In the genomic region with DNA sequence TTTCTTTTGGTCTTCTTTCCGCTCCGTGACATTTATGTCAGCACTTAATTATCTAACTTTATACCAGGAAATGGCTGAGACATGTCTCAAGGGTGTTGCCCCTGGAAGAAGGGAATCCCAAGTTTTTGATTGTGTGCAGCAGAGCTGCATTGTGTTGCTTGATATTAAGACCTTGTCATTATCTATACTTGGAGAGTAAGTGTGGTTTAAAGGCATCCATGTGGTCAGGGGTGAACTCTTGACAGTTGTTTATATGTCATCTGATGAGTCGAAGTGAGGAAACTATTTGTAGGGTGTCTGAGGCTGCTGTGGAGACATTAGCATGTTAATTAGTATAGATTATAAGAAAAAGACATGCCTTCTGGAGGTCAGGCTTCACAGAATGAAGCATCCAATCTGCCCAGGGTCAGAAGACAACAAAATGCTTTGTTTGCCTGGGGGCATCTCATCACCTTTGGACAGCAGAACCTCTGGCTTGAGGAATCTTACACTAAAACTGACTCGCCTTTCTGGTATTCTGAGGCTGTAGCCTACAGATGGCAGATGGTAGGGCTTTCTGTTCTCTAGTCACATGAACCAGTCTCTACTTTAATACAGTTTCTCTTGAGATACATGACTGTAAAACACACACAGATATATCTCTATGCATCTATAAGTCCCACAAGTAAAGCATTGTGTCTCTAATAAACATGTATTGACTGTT, we compare ENCODE assay signal across 25 mouse cellular contexts.
"Had no signal": no experiment of that assay in that cellular context is flagged by ENCODE, and none has a peak within 500 bp of the region (broad histone marks: within the 10 kb centered on the region; RNA-seq: fewer than 3 reads in every experiment).

No protein-coding gene starts in this region.

- ATAC-seq: hindbrain, postnatal 0 days; intestine, embryonic 16.5 days had no signal

- H3K9me3 ChIP-seq: heart, embryonic 13.5 days; heart, embryonic 15.5 days; hindbrain, embryonic 13.5 days; hindbrain, embryonic 15.5 days; kidney, embryonic 15.5 days; limb, embryonic 13.5 days; limb, embryonic 15.5 days had no signal

- H3K9ac ChIP-seq: heart, embryonic 13.5 days; heart, embryonic 15.5 days; hindbrain, embryonic 13.5 days; hindbrain, embryonic 15.5 days; kidney, embryonic 15.5 days; limb, embryonic 13.5 days; limb, embryonic 15.5 days had no signal

- H3K4me1 ChIP-seq: hindbrain, embryonic 13.5 days; hindbrain, embryonic 15.5 days; kidney, embryonic 15.5 days; limb, embryonic 13.5 days; limb, embryonic 15.5 days had no signal

- H3K36me3 ChIP-seq: heart, embryonic 13.5 days; heart, embryonic 15.5 days; hindbrain, embryonic 13.5 days; hindbrain, embryonic 15.5 days; kidney, embryonic 15.5 days; limb, embryonic 13.5 days; limb, embryonic 15.5 days had no signal

- H3K4me2 ChIP-seq: heart, embryonic 11.5 days; heart, embryonic 13.5 days; heart, embryonic 15.5 days; hindbrain, embryonic 13.5 days; hindbrain, embryonic 15.5 days; kidney, embryonic 15.5 days; limb, embryonic 13.5 days; limb, embryonic 15.5 days had no signal

- H3K27ac ChIP-seq: heart, adult 2 months; heart, embryonic 13.5 days; heart, embryonic 15.5 days; hindbrain, embryonic 13.5 days; hindbrain, embryonic 15.5 days; hindbrain, postnatal 0 days; kidney, embryonic 15.5 days; kidney, postnatal 0 days; limb, embryonic 13.5 days; limb, embryonic 15.5 days had no signal

- H3K27me3 ChIP-seq: heart, embryonic 15.5 days; limb, embryonic 13.5 days; limb, embryonic 15.5 days had no signal

- H3K4me3 ChIP-seq: heart, adult 2 months; heart, embryonic 13.5 days; heart, embryonic 15.5 days; hindbrain, embryonic 13.5 days; hindbrain, embryonic 15.5 days; kidney, embryonic 15.5 days; limb, embryonic 13.5 days; limb, embryonic 15.5 days had no signal

- DNase-seq: gastrocnemius, postnatal 14 days; gastrocnemius, postnatal 36 days; heart, adult 11 months; heart, adult 2 months; heart, postnatal 14 days; heart, postnatal 36 days; kidney, adult 11 months; kidney, adult 2 months; kidney, adult 9 months; kidney, postnatal 14 days; kidney, postnatal 36 days; layer of hippocampus, adult 9-11 months; layer of hippocampus, postnatal 36 days; left cerebral cortex, postnatal 4 days had no signal
